ENCODE assay signal across 15 mouse cellular contexts in genomic region chr4:145229051-145229450, GRCm38 (mm10). TPM values are rescaled to one million over a fixed set of nuclear protein-coding genes. Genes with fewer than 3 reads are reported as not detected.
DNase-seq lines count a peak whose midpoint lies in the region; ATAC-seq and TF ChIP-seq lines count a peak whose summit lies in the region.
"Had no signal": no experiment of that assay in that cellular context is flagged by ENCODE, and none has a peak within 500 bp of the region (broad histone marks: within the 10 kb centered on the region; RNA-seq: fewer than 3 reads in every experiment).

No protein-coding gene starts in this region.

- H3K4me1 ChIP-seq in small intestine, adult 2 months (ENCODE audit: control insufficient read depth, insufficient read depth, insufficient read length, low read length) = peaks cover 13% of the 10 kb centered on the region
- H3K4me1 ChIP-seq: hindbrain, embryonic 13.5 days had no signal

- H3K4me3 ChIP-seq in small intestine, adult 2 months (ENCODE audit: low read depth, low read length) = no peak overlapping the region
- H3K4me3 ChIP-seq: heart, embryonic 15.5 days; hindbrain, embryonic 13.5 days; midbrain, embryonic 12.5 days had no signal

- TF ChIP-seq CTCF in small intestine, adult 2 months (IDR thresholded peaks at IDR 0.05; ENCODE audit: extremely low read depth, insufficient read length, insufficient replicate concordance, low read depth, low read length) = no peak

- peaks cover 6% of the 10 kb centered on the region for H3K36me3 ChIP-seq in small intestine, adult 2 months (ENCODE audit: control insufficient read depth, insufficient read depth, low read length)
- H3K36me3 ChIP-seq: heart, embryonic 15.5 days; hindbrain, embryonic 13.5 days; midbrain, embryonic 12.5 days had no signal

- no peaks in the 10 kb centered on the region for H3K27me3 ChIP-seq in small intestine, adult 2 months (ENCODE audit: control insufficient read depth, insufficient read depth, low read length)
- H3K27me3 ChIP-seq: heart, embryonic 15.5 days; hindbrain, embryonic 13.5 days; midbrain, embryonic 12.5 days had no signal

- DNase-seq in CD4-positive helper T cell, adult 2 months (ENCODE audit: low read depth, low spot score) = peak; percentile 74
- DNase-seq in embryo, embryonic 11 days = no peak
- no peak for DNase-seq in cerebellum, adult 11 months
- no peak for DNase-seq in lung, postnatal 4 days
- DNase-seq: adrenal gland, postnatal 10 days; forebrain, postnatal 0 days; gastrocnemius, postnatal 10 days; kidney, adult 8-10 months; liver had no signal

- 85% methylated on average over 6 of the region's 6 CpGs for WGBS in small intestine, adult 2 months

- ATAC-seq in CD4-positive, CD25-positive, alpha-beta regulatory T cell, adult 4 months = peak; percentile 74
- peak; percentile 20 for ATAC-seq in granulocyte monocyte progenitor cell, adult 5-6 weeks (replicated peaks; ENCODE audit: poor library complexity, severe bottlenecking)
- ATAC-seq: forebrain, postnatal 0 days had no signal

- TF ChIP-seq POLR2A in small intestine, adult 2 months (IDR thresholded peaks at IDR 0.05; ENCODE audit: low read depth, low read length) = no peak

- H3K27ac ChIP-seq in small intestine, adult 2 months (ENCODE audit: insufficient read depth, low read depth, low read length) = peak overlapping the region; percentile 33; the same call in 1 of the 2 replicates
- H3K27ac ChIP-seq: heart, embryonic 15.5 days; hindbrain, embryonic 13.5 days; midbrain, embryonic 12.5 days had no signal

RNA-seq across cellular contexts. Expression of gene Tnfrsf1b, which starts 17.6 kb away (rescaled TPM):
- polyA plus RNA-seq in CD4-positive, CD25-positive, alpha-beta regulatory T cell, adult 4 months (2017; shearing (Covaris generic)) = 100 to 1,000 TPM; 115 to 174 TPM
- total RNA-seq in granulocyte monocyte progenitor cell, adult 5-6 weeks (2014; fragmentation: Nextera tagmentation) = 41.1 and 42.9 TPM in 2 replicates
- total RNA-seq in granulocyte monocyte progenitor cell, adult 5-6 weeks (2017) = 33.8 and 37.0 TPM in 2 replicates
- 13.5 and 14.2 TPM in 2 replicates for polyA plus RNA-seq in small intestine, adult 2 months (2012; rRNA removed)

RNA-seq across cellular contexts. Expression of gene Vps13d, which starts 34.2 kb away (rescaled TPM):
- polyA plus RNA-seq in CD4-positive, CD25-positive, alpha-beta regulatory T cell, adult 4 months (2017; shearing (Covaris generic)) = 10 to 100 TPM; 19.0 to 20.6 TPM
- total RNA-seq in granulocyte monocyte progenitor cell, adult 5-6 weeks (2014; fragmentation: Nextera tagmentation) = 21.4 and 26.1 TPM in 2 replicates
- 37.3 and 41.3 TPM in 2 replicates for total RNA-seq in granulocyte monocyte progenitor cell, adult 5-6 weeks (2017)
- polyA plus RNA-seq in small intestine, adult 2 months (2012; rRNA removed) = 5.0 and 11.9 TPM in 2 replicates
